Mouse (Mus musculus) lung, adult 2 months (tissue): ENCODE measurements around the gene Anapc5.

Source experiments
- CTCF ChIP-seq: fragments of 200-500 bp; IDR thresholded peaks from 2 replicates; pipeline ENCODE4 v1.5.1; 2011; ENCODE audit warnings: mild to moderate bottlenecking, low read length, control low read depth; ENCODE audit not compliant: insufficient read depth
- POLR2A ChIP-seq: fragments of 200-500 bp; IDR thresholded peaks from 2 replicates; pipeline ENCODE4 v1.6.1; 2011; ENCODE audit warnings: low read depth, mild to moderate bottlenecking, control low read depth, low read length, borderline replicate concordance; ENCODE audit errors: extremely low read depth

DNA sequence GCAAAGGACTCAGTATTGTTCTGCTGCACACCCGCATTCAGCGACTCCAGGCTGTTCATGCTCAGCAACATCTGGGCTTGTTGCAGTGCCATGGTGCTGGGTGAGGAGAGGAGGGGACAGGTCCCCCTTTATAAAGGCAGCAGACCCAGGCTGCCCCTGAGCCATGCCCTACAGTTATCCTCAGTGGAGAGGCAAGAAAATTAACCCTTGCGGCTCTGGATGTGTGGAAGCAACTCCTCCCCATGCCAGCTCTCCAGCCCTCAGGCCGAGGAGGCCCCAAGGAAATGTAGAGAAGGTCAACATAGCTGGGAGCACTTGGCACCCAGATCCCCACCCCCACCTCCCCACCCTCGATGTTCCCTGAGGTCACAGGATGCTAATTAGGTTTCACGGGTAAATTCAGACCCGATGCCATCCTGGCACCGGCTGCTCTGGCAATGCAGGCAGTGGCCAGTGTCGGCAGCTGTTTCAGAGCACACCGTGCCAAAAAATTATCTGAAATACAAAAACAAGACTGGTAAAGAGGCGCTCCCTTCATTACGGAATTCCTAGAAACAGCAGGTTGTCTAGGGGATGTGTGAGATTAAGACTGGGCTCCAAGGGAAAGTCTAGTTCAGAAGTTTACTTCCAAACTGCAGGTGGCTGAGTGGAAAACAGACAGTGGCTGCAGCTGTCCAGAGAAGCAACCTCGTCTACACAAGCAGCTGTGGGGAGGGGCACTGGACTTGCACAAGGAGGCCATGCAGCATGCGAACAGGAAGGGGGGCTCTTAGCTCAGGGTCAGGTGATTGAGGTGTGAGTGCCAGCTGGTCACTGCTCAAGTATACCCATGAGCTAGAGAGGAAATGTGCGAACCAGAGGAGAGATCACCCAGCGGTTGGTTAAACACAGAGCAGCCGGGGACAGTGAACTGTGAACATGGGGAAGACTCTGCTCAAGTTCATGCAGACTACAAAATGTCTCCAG, 21.5 kb downstream of the Anapc5 start:
- TF ChIP-seq POLR2A (no peak), CTCF (no peak)
